Mouse (Mus musculus) c-Kit-positive CD71-positive TER-119-positive erythroid progenitor cells, embryonic 14.5 days (primary cell): ENCODE measurements around the gene Zic2.
"Not testable (repeated sequence)": the region's sequence is repeated elsewhere in the genome, so short reads cannot be mapped to it uniquely, and the experiment has no call there.

Source experiments
- DNase-seq: peaks from one replicate; pipeline ENCODE4 v3.0.0-alpha.2; 2013; ENCODE audit warnings: low spot score

Gene Zic2

DNA sequence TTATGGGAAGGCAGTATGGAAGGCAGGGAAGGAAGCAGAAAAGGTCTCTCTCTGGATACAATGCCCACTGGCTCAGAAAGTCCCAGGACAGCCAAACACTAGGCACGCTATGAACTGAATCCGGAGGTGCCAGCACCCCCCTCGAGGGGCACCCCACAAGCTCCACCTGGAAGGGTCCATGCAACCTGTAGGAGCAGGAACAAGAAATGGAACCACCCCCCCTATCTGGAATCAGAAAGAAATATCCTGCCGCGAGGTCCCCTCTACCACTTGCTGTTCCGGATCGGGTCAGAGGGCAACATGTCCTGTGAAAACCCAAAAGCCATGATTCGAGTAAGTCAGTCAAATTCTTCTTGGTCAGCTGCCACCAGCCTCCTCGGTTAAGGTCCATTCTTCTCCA is 13.3 kb upstream of the Zic2 start:
- no peak for DNase-seq

DNA sequence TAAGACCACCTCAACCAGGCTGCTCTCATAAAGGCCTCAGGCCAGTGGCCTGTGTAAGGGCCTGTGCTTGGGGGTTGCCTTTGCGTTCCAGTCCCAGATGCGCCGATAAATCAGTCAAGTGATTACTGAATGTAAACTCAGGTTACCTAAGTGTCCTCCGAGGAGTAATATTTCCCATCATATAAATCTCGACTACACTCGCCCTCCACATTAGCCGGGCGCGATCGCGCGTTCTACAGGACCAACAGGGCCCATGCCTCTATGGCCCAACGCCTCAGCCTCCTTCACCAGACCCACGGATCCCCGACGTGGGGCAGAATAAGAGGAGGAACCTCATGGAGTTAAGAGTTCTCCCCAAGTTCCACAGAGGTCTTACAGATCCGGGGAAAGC is 12.6 kb upstream of the Zic2 start:
- DNase-seq, result no peak

DNA sequence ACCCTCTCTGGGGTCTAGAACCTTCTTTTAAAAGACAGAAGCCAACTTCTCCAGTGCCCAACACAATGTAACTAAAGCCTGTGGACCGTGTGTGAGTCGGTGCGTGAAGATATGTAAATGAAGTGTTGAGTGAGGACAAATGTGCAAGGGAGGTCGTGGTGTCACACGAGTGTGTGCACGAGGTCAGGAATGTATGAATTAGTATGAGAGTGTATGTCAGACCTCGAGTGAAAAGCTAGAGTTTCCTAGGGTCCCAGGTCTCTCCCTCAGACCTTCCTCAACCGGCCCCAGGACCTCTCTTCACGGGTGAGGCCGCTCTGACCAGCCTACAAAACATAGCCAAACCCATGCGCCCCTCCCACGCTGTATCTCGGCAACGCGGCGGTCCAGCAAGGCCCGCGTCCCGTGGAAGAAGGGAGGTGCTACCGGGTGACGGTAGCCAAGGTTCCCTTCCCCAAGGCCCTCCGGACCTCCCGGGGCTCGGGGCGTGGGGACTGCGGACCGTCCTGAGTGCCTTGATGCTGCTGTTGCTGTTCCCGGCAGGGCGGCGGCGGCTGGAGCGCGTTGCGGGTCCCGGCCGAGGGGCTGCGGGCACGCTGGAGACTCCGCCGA is 12.0 kb upstream of the Zic2 start:
- DNase-seq, result no peak

DNA sequence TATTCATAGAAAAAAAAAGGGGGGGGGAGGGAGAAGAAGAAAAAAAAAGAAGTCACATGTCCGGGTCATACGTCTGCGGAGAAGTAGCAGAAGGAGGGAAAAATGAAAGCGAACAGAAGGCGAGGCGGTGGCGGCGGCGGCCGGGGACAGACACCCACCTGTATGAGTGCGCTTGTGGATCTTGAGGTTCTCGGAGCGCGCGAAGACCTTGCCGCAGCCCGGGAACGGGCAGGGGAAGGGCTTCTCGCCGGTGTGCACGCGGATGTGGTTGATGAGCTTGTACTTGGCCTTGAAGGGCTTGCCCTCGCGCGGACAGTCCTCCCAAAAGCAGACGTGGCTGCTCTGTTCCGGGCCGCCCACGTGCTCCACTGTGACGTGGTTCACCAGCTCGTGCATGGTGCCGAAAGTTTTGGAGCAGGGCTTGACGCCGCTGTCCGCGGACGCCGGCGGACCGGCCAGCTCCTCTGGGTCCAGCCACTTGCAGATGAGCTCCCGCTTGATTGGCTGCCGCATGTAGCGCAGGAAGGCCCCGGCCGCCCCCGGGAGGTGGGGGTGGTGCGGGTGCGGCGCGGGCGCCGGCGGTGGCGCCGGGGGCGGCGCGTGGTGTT is 11.4 kb upstream of the Zic2 start:
- not testable (repeated sequence) for DNase-seq

- no peak for DNase-seq
These were observed 10.9 kb upstream of the Zic2 start for GRCm38 (mm10) chr14:122464351-122464762.

GRCm38 (mm10) chr14:122464763-122465741 is 10.2 kb upstream of the Zic2 start, which contains the start of gene Zic5:
TSS of gene Zic5 (minus strand) at chr14:122465677.
- no peak for DNase-seq

DNA sequence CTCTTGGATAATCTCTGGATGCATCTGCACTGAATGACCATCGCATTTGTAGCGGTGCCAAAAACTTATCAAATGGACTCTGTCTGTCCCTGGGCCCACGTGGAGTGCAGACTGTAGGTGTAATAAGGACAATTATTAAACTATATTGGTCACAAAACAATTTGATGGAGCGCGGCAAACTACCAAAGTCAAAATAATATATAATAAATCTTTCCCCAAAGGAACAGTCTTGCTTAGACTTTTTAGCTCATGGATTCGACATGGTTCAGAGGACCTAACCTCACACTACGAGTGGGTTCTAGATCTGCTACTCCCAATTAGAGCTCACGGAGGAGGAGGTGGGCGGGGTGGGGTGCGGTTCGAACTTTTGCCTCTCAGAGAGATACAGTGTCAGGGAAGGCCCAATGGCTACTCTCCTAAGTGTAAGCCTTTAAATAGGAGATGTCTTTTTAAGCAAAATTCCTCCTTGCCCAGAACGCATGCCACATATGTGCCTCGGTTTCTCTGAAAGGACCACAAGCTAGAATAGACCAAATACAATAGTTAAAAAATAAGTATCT is 9.2 kb upstream of the Zic2 start:
- DNase-seq, result no peak

DNA sequence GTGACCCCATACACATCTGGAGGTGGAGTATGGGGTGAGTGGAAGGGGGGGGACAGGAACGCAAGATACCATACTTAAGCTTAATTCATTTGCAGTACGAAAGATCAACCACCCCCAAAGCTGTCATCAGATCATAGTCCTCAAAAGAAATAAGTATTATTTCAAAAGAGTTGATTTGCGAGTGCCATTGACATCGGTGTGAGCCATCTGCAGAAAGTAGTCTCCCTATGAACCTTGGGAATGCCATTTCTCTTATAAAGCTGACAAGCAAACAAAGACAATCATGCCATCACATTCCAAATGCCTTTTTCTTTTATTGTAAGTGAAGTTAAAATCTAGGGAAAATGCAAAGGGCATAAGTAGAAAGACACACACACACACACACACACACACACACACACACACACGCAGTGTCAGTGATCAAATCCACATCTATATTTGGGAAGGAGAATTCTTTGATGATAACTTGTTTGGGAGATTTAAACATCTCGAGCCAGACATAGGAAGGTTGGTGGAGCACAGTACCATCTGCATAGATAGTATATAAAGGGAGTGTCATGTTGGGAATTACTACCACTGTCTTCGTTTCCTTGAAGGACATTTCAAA is 8.4 kb upstream of the Zic2 start:
- DNase-seq, result no peak

DNA sequence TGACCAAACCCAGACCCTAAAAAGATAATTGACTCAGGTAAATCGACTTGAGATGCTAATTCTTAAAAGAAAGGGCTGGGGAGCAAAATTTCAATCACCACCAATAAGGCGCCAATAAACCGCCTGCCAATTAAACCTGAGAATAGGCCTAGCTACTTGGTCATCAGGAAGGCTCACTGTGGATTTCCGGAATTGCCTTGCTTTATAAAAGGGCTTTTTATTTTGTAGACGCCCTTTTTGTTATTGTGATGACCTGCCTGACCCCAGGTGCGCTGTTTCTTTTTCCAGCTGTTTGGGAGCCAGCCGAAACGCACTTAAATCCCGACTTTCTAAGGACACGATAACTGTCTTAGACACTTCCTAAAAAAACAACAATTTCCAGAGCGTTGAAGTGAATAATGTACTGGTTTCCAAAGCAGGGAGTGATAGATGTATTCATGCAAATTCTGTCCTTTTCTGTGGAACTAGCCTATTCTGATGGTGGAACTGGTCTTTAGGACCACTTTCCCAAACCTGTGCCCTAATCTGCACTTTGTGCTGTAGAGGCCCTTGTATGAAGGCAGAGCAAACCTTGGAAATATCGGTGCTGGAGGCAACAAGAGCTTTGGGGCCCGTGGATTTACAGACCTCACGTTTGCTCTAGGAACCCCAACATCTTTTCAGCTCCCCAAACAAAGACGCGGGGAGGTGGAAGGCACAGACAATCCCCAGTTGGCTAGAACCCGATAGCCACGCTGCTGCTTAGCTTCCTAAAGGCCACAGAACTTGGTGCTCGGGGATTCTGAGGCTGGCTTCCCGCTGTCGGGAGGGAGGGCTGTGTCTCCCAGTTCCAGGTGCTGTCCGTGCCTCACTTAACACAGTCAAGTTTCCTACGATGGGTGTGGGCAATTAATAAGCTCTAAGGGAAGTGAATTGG is 7.1 kb upstream of the Zic2 start:
- no peak for DNase-seq

DNA sequence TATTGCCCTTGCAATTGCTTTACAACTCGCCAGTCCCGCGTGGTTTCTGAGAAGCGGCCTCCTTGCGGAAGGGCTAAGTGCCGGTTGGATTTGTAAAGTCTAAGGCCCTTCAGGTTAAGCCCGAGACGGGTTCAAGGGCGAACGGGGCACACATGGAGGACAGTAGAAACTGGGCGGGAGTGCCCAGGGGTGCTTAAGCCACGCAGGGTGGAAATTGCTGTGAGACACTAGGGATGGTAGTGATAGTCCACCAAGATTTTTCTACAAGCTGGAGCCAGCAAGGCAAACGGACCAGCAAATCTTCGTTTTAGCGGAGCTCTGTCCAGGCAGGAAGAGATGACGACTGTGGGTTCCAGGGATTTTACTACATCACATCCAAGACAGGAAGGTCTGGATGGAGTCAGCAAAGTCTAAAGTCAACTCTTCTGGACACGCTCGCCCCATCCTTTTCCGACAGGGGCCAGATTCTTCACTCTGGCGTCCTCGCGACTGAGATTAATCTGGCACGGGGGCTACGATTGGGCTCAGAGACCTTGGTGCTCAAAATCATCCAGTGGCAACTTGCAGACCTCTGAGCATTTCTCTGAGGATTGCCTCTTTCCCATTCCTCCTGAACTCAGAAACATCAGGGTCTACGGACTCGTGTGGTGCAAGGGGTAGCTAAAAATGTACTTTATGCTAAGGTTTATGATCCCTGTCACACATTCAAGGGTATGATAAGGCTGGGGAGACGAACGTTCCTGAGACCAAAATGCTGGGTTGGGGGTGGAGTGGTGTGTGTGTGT is 6.1 kb upstream of the Zic2 start:
- DNase-seq, result no peak

DNA sequence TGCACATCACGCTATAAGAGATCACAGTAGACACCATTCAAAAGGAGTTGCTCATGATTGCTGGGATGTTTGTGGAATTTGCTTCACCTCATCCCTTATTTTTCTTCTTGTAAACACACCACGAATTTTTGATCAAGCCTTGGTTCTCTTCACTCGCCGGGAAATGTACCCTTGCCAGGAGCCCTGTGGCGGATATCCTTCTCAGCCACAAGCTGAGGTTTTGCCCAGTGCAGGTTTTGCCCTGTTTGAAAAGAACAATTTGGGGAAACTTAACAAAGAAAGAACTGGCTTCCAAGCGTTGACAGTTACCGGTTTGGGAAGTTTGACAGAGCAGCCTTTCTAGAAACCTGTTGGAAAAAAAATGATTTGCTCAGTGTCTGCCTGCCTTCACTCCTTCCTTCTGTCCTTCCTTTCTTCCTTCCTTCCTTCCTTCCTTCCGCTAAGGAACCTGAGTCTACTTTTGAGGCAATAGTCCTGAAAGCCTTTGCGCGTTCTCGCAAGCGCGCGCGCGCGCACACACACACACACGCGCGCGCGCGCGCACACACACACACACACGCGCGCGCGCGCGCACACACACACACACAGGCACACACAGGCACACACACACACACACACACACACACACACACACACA is 3.7 kb upstream of the Zic2 start:
- no peak for DNase-seq

- no peak for DNase-seq
These were observed 3.1 kb upstream of the Zic2 start for GRCm38 (mm10) chr14:122472161-122472560.

- DNase-seq, result no peak
These were observed 2.6 kb upstream of the Zic2 start for GRCm38 (mm10) chr14:122472647-122473046.

GRCm38 (mm10) chr14:122473211-122473751 is 2.0 kb upstream of the Zic2 start:
- no peak for DNase-seq

GRCm38 (mm10) chr14:122474041-122474890 is 969 bp upstream of the Zic2 start:
- no peak for DNase-seq

GRCm38 (mm10) chr14:122475557-122476040 is 364 bp downstream of the Zic2 start:
- no peak for DNase-seq

DNA sequence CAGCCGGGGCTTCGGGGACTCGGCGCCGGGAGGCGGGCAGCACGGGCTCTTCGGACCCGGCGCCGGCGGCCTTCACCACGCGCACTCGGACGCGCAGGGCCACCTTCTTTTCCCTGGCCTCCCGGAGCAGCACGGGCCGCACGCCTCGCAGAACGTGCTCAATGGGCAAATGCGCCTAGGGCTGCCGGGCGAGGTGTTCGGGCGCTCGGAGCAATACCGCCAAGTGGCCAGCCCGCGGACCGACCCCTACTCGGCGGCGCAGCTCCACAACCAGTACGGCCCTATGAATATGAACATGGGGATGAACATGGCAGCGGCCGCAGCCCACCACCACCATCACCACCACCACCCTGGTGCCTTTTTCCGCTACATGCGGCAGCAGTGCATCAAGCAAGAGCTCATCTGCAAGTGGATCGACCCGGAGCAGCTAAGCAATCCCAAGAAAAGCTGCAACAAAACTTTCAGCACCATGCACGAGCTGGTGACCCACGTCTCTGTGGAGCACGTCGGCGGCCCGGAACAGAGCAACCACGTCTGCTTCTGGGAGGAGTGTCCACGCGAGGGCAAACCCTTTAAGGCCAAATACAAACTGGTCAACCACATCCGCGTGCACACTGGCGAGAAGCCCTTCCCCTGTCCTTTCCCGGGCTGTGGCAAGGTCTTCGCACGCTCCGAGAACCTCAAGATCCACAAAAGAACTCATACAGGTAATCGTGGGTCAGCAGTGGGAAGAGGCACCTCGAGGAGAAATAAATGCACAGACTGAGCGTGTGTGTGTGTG is 996 bp downstream of the Zic2 start:
- DNase-seq, result no peak

DNA sequence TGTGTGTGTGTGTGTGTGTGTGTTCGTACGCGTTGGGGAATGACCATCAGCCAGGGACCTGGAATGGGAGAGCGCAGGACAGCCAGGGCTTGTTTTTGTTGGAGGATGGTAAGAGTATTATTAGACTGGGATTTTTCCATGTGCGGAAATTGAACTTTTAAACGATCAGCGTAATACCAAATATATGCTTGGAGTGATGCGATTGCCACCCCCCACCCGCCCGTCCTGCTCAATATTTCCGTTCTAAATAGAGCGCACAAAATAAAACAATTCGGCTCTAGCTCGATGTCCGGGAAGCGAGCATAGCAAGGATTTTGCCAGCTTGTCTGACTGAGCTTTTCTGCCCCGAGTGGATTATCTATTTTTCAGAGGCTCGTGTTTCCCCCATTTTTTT is 1.6 kb downstream of the Zic2 start:
- no peak for DNase-seq
